Mouse (Mus musculus): ENCODE data around the gene Nckap1.

GRCm38 (mm10) chr2:80621921-80622320 lies 40.7 kb upstream of the Nckap1 start:
- TF ChIP-seq CTCF (IDR thresholded peaks at IDR 0.05; ENCODE audit: low read depth), result no peak
- TF ChIP-seq EP300 (IDR thresholded peaks at IDR 0.05; ENCODE audit: low read depth), result no peak

Measured in heart, postnatal 0 days (tissue).